Mouse (Mus musculus) neural tube, embryonic 14.5 days (tissue): ENCODE measurements around the gene 1700025F22Rik. TPM values are rescaled to one million over a fixed set of nuclear protein-coding genes. Genes with fewer than 3 reads are reported as not detected.
"Not testable (repeated sequence)": the region's sequence is repeated elsewhere in the genome, so short reads cannot be mapped to it uniquely, and the experiment has no call there.

Experiments
- ATAC-seq: fragments of 200-750 bp; cut with Nextera tagmentation; 2 replicates; pipeline ENCODE4 v1.8.0; 2017; ENCODE audit warnings: low read depth, mild to moderate bottlenecking, moderate TSS enrichment, moderate library complexity
- H3K27ac ChIP-seq: fragments of 300-500 bp; sonication (generic); 2 replicates; pipeline ENCODE4 v1.5.1; 2014; ENCODE audit warnings: low read depth, mild to moderate bottlenecking, control low read depth, low read length, moderate library complexity, mixed read lengths
- H3K27me3 ChIP-seq: fragments of 300-500 bp; sonication (generic); 2 replicates; pipeline ENCODE4 v1.6.1; 2014; ENCODE audit warnings: low read length; ENCODE audit not compliant: control insufficient read depth, insufficient read depth
- H3K36me3 ChIP-seq: fragments of 300-500 bp; sonication (generic); 2 replicates; pipeline ENCODE4 v1.6.1; 2014; ENCODE audit warnings: low read length, mixed read lengths; ENCODE audit not compliant: control insufficient read depth, insufficient read depth
- H3K4me1 ChIP-seq: fragments of 300-500 bp; sonication (generic); 2 replicates; pipeline ENCODE4 v1.6.1; 2014; ENCODE audit warnings: low read length; ENCODE audit not compliant: control insufficient read depth, insufficient read depth
- H3K4me2 ChIP-seq: fragments of 300-500 bp; sonication (generic); 2 replicates; pipeline ENCODE4 v1.6.1; 2014; ENCODE audit warnings: mild to moderate bottlenecking, low read depth, low read length, control low read depth
- H3K4me3 ChIP-seq: fragments of 300-500 bp; sonication (generic); 2 replicates; pipeline ENCODE4 v1.5.1; 2014; ENCODE audit warnings: low read depth, low read length, control low read depth, mixed read lengths
- H3K9ac ChIP-seq: fragments of 300-500 bp; sonication (generic); replicated peaks from 2 replicates; pipeline ENCODE4 v1.6.1; 2014; ENCODE audit warnings: low read depth, mild to moderate bottlenecking, control low read depth, low read length, mixed read lengths
- H3K9me3 ChIP-seq: fragments of 300-500 bp; sonication (generic); 2 replicates; pipeline ENCODE4 v1.6.1; 2016; ENCODE audit warnings: low read length; ENCODE audit not compliant: control insufficient read depth
- WGBS: fragments of 180-500 bp; shearing (Covaris S2); extraction: QIAGEN DNeasy Blood & Tissue Kit; methylation state at CpG from one replicate; pipeline ENCODE4 v1.1.7; 2014; 5-methylcytosine and 5-hydroxymethylcytosine counted together
- polyA plus RNA-seq: library from polyadenylated mRNA; unstranded; fragments of >200 nt; fragmentation: Nextera tagmentation; extraction: Ambion mirVana; gene quantifications from 2 replicates; pipeline ENCODE4 v1.2.1, GENCODE M21; 2014

Gene 1700025F22Rik
- polyA plus RNA-seq, 1 experiment from 2014 or later = not detected

GRCm38 (mm10) chr19:11129702-11130101, 35.4 kb downstream of the 1700025F22Rik start:
- H3K27me3 ChIP-seq = no peaks in the 10 kb centered on the region
- no peaks in the 10 kb centered on the region for H3K36me3 ChIP-seq
- H3K4me2 ChIP-seq = no peak overlapping the region
- no peak overlapping the region for H3K4me3 ChIP-seq
- H3K4me1 ChIP-seq = no peaks in the 10 kb centered on the region
- H3K9me3 ChIP-seq = peaks cover 2% of the 10 kb centered on the region; the same call in 1 of the 2 replicates
- no peak overlapping the region for H3K27ac ChIP-seq
- H3K9ac ChIP-seq = no peak overlapping the region
- 93% methylated on average over 1 of the region's 1 CpGs for WGBS
- ATAC-seq = no peak

GRCm38 (mm10) chr19:11121016-11121420, 44.1 kb downstream of the 1700025F22Rik start:
- ATAC-seq = peak; percentile 98
- not testable (repeated sequence) for H3K27me3 ChIP-seq, H3K9me3 ChIP-seq, H3K27ac ChIP-seq, H3K4me1 ChIP-seq, H3K36me3 ChIP-seq
- 1% methylated on average over 9 of the region's 38 CpGs for WGBS
- H3K4me2 ChIP-seq = peak overlapping the region; percentile 31; the same call in 1 of the 2 replicates
- H3K4me3 ChIP-seq = peak overlapping the region; percentile 29
- H3K9ac ChIP-seq = peak overlapping the region; percentile 32; the same call in 1 of the 2 replicates

GRCm38 (mm10) chr19:11119338-11119737, 45.8 kb downstream of the 1700025F22Rik start:
- ATAC-seq = no peak
- no peak overlapping the region for H3K4me3 ChIP-seq
- no peaks in the 10 kb centered on the region for H3K4me1 ChIP-seq
- H3K4me2 ChIP-seq = no peak overlapping the region
- no peaks in the 10 kb centered on the region for H3K9me3 ChIP-seq
- no peak overlapping the region for H3K9ac ChIP-seq
- WGBS = 89% methylated on average over 2 of the region's 2 CpGs
- H3K27me3 ChIP-seq = no peaks in the 10 kb centered on the region
- no peaks in the 10 kb centered on the region for H3K36me3 ChIP-seq
- no peak overlapping the region for H3K27ac ChIP-seq

GRCm38 (mm10) chr19:11107746-11108145, 57.4 kb downstream of the 1700025F22Rik start:
- Histone ChIP-seq H3K9me3 (no peaks in the 10 kb centered on the region), H3K9ac (no peak overlapping the region), H3K4me3 (no peak overlapping the region), H3K4me1 (no peaks in the 10 kb centered on the region), H3K27me3 (no peaks in the 10 kb centered on the region), H3K27ac (no peak overlapping the region), H3K4me2 (no peak overlapping the region), H3K36me3 (no peaks in the 10 kb centered on the region)
- WGBS = 85% methylated on average over 3 of the region's 3 CpGs
- no peak for ATAC-seq

- no peak for ATAC-seq
- H3K27me3 ChIP-seq = no peaks in the 10 kb centered on the region
- no peaks in the 10 kb centered on the region for H3K9me3 ChIP-seq
- H3K27ac ChIP-seq = no peak overlapping the region
- no peak overlapping the region for H3K4me3 ChIP-seq
- H3K4me2 ChIP-seq = no peak overlapping the region
- H3K4me1 ChIP-seq = no peaks in the 10 kb centered on the region
- 76% methylated on average over 1 of the region's 1 CpGs for WGBS
- H3K36me3 ChIP-seq = no peaks in the 10 kb centered on the region
- H3K9ac ChIP-seq = no peak overlapping the region
These were observed 63.2 kb downstream of the 1700025F22Rik start for GRCm38 (mm10) chr19:11101880-11102279.

GRCm38 (mm10) chr19:11098401-11098800, 66.7 kb downstream of the 1700025F22Rik start:
- Histone ChIP-seq H3K4me2 (no peak overlapping the region), H3K4me3 (no peak overlapping the region), H3K4me1 (no peaks in the 10 kb centered on the region), H3K27me3 (no peaks in the 10 kb centered on the region), H3K27ac (no peak overlapping the region), H3K9me3 (no peaks in the 10 kb centered on the region), H3K9ac (no peak overlapping the region), H3K36me3 (no peaks in the 10 kb centered on the region)
- WGBS = 81% methylated on average over 3 of the region's 3 CpGs
- ATAC-seq = no peak

GRCm38 (mm10) chr19:11092131-11092530, 73.0 kb downstream of the 1700025F22Rik start:
- not testable (repeated sequence) for H3K27me3 ChIP-seq, H3K9me3 ChIP-seq, H3K27ac ChIP-seq, H3K4me1 ChIP-seq, H3K36me3 ChIP-seq, ATAC-seq
- 4% methylated on average over 50 of the region's 50 CpGs for WGBS
- peak overlapping the region; percentile 47 for H3K4me2 ChIP-seq
- peak overlapping the region; percentile 28 for H3K4me3 ChIP-seq
- 0 out of 2 replicates have a peak overlapping the region, but pooled peaks have one; percentile 25 for H3K9ac ChIP-seq

Other genes with a start within 250 kb of the 1700025F22Rik start
- not detected in 2 replicates for gene Zp1, start 244.7 kb downstream of the 1700025F22Rik start, polyA plus RNA-seq
- gene Ptgdr2, start 228.2 kb downstream of the 1700025F22Rik start, polyA plus RNA-seq = 0.10 and 0.11 TPM in 2 replicates
- 9.8 and 11.6 TPM in 2 replicates for gene Ccdc86, start 216.1 kb downstream of the 1700025F22Rik start, polyA plus RNA-seq
- not detected in 2 replicates for gene Ms4a10, start 190.7 kb downstream of the 1700025F22Rik start, polyA plus RNA-seq
- gene Ms4a15, start 172.1 kb downstream of the 1700025F22Rik start, polyA plus RNA-seq = not detected in 2 replicates
- not detected in 2 replicates for gene Ms4a18, start 147.3 kb downstream of the 1700025F22Rik start, polyA plus RNA-seq
- gene Ms4a8a, start 84.2 kb downstream of the 1700025F22Rik start, polyA plus RNA-seq = not detected in 2 replicates
- gene 1700017D01Rik, start 34.4 kb downstream of the 1700025F22Rik start, polyA plus RNA-seq = not detected in 2 replicates
- not detected in 2 replicates for gene Ms4a13, start 31.4 kb upstream of the 1700025F22Rik start, polyA plus RNA-seq
- not detected in 2 replicates for gene Ms4a12, start 67.1 kb upstream of the 1700025F22Rik start, polyA plus RNA-seq
- gene Ms4a1, start 100.9 kb upstream of the 1700025F22Rik start, polyA plus RNA-seq = not detected in 2 replicates
- gene Ms4a5, start 118.6 kb upstream of the 1700025F22Rik start, polyA plus RNA-seq = not detected in 2 replicates
- gene Ms4a14, start 149.1 kb upstream of the 1700025F22Rik start, polyA plus RNA-seq = 0.06 TPM in 1 of 2 replicates, not detected in the other
- 0.63 and 4.0 TPM in 2 replicates for gene Ms4a7, start 170.8 kb upstream of the 1700025F22Rik start, polyA plus RNA-seq
- gene Ms4a4a, start 210.2 kb upstream of the 1700025F22Rik start, polyA plus RNA-seq = 2.6 TPM in 1 of 2 replicates, not detected in the other
- gene Ms4a4c, start 239.4 kb upstream of the 1700025F22Rik start, polyA plus RNA-seq = not detected in 2 replicates